Mouse (Mus musculus): ENCODE results near the gene Ldb1. TPM values are rescaled to one million over a fixed set of nuclear protein-coding genes. Genes with fewer than 3 reads are reported as not detected.
A peak's percentile ranks its signal among the peaks of the same experiment; 100 is the strongest.

The Ldb1 gene
- polyA plus RNA-seq, 1 experiment from 2014 or later = 130 TPM

GRCm38 (mm10) chr19:46047426-46047825 lies 2.4 kb upstream of the Ldb1 start:
- Histone ChIP-seq H3K4me3 (replicated peaks; ENCODE audit: low read length) (no peak overlapping the region), H3K4me2 (ENCODE audit: low read length) (no peak overlapping the region), H3K36me3 (ENCODE audit: control insufficient read depth, insufficient read depth) (no peaks in the 10 kb centered on the region), H3K4me1 (replicated peaks; ENCODE audit: control insufficient read depth, insufficient read depth, low read length) (peaks cover 30% of the 10 kb centered on the region), H3K9me3 (ENCODE audit: control insufficient read depth, low read length) (no peaks in the 10 kb centered on the region), H3K27me3 (replicated peaks; ENCODE audit: control insufficient read depth, insufficient read depth, low read length) (no peaks in the 10 kb centered on the region), H3K9ac (replicated peaks; ENCODE audit: low read depth, low read length) (no peak overlapping the region), H3K27ac (ENCODE audit: low read length) (no peak overlapping the region)
- ATAC-seq = no peak
- WGBS = 70% methylated on average over 2 of the region's 2 CpGs

DNA sequence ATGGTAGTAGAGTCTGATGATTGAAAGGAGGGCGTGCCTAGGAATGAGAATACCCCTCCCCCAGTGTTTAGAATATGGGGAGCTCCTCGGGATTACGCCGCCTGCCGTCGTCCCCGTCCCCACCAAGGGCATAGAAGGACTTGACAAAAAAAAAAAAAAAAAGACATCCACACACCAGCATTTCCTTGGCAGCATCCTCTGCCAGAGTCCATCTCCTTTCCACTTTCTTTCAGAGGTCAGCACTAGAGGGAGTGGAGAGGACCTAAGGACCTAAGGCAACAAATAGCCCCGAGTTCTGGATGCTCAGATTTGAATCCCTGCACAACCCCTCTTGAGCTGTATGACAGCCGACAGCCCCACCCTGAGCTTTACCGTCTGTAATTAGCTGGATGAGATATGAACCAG lies 1.6 kb upstream of the Ldb1 start:
- 4% methylated on average over 10 of the region's 10 CpGs for WGBS
- Histone ChIP-seq H3K27ac (ENCODE audit: low read length) (peak overlapping the region; percentile 33; the same call in 1 of the 2 replicates), H3K4me1 (replicated peaks; ENCODE audit: control insufficient read depth, insufficient read depth, low read length) (peaks cover 39% of the 10 kb centered on the region), H3K9me3 (ENCODE audit: control insufficient read depth, low read length) (no peaks in the 10 kb centered on the region), H3K9ac (replicated peaks; ENCODE audit: low read depth, low read length) (no peak overlapping the region), H3K4me3 (replicated peaks; ENCODE audit: low read length) (no peak overlapping the region; the same call in 1 of the 2 replicates), H3K4me2 (ENCODE audit: low read length) (peak overlapping the region; percentile 79), H3K36me3 (ENCODE audit: control insufficient read depth, insufficient read depth) (no peaks in the 10 kb centered on the region), H3K27me3 (replicated peaks; ENCODE audit: control insufficient read depth, insufficient read depth, low read length) (no peaks in the 10 kb centered on the region)
- ATAC-seq = no peak

- WGBS = 0% methylated on average over 6 of the region's 7 CpGs
- Histone ChIP-seq H3K4me2 (ENCODE audit: low read length) (peak overlapping the region; percentile 79), H3K9ac (replicated peaks; ENCODE audit: low read depth, low read length) (peak overlapping the region; percentile 98), H3K9me3 (ENCODE audit: control insufficient read depth, low read length) (no peaks in the 10 kb centered on the region), H3K4me3 (replicated peaks; ENCODE audit: low read length) (peak overlapping the region; percentile 87), H3K27me3 (replicated peaks; ENCODE audit: control insufficient read depth, insufficient read depth, low read length) (no peaks in the 10 kb centered on the region), H3K36me3 (ENCODE audit: control insufficient read depth, insufficient read depth) (no peaks in the 10 kb centered on the region), H3K4me1 (replicated peaks; ENCODE audit: control insufficient read depth, insufficient read depth, low read length) (peaks cover 47% of the 10 kb centered on the region), H3K27ac (ENCODE audit: low read length) (peak overlapping the region; percentile 98)
- peak; percentile 29 for ATAC-seq
These were observed 790 bp upstream of the Ldb1 start for GRCm38 (mm10) chr19:46045696-46046311.

- ATAC-seq = no peak
- H3K4me3 ChIP-seq (replicated peaks; ENCODE audit: low read length) = peak within 1 kb of the TSS; percentile 87
- peak within 1 kb of the TSS; percentile 79 for H3K4me2 ChIP-seq (ENCODE audit: low read length)
- peaks cover 57% of the 10 kb centered on the region for H3K4me1 ChIP-seq (replicated peaks; ENCODE audit: control insufficient read depth, insufficient read depth, low read length)
- H3K9me3 ChIP-seq (ENCODE audit: control insufficient read depth, low read length) = no peaks in the 10 kb centered on the region
- peak within 1 kb of the TSS; percentile 98 for H3K9ac ChIP-seq (replicated peaks; ENCODE audit: low read depth, low read length)
- 1% methylated on average over 33 of the region's 34 CpGs for WGBS
- H3K36me3 ChIP-seq (ENCODE audit: control insufficient read depth, insufficient read depth) = no peaks in the 10 kb centered on the region
- H3K27me3 ChIP-seq (replicated peaks; ENCODE audit: control insufficient read depth, insufficient read depth, low read length) = no peaks in the 10 kb centered on the region
- H3K27ac ChIP-seq (ENCODE audit: low read length) = peak within 1 kb of the TSS; percentile 98
These were observed 582 bp downstream of the Ldb1 start, which contains the start of gene Pprc1 for GRCm38 (mm10) chr19:46044271-46044992. TSS of gene Pprc1 (plus strand) at chr19:46044886.

DNA sequence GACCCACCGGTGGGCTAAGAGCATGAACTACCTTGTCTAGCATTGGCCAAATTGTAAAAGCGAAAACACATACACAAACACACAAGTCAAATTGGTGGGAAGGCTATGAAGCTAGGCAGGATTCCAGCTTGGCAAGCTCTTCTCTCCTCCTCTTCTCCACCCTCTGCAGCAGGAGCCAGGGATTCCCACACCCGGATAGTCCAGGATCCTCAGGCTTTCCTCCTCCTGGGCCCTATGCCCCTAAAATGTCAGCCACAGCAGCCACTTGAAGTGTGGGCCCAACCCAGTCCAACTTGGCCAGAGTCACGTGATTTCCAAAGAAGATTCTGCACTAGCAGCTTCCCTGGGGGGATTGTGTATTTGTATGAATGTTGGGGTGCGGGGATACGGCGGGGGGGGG lies 1.6 kb downstream of the Ldb1 start:
- no peak for ATAC-seq

DNA sequence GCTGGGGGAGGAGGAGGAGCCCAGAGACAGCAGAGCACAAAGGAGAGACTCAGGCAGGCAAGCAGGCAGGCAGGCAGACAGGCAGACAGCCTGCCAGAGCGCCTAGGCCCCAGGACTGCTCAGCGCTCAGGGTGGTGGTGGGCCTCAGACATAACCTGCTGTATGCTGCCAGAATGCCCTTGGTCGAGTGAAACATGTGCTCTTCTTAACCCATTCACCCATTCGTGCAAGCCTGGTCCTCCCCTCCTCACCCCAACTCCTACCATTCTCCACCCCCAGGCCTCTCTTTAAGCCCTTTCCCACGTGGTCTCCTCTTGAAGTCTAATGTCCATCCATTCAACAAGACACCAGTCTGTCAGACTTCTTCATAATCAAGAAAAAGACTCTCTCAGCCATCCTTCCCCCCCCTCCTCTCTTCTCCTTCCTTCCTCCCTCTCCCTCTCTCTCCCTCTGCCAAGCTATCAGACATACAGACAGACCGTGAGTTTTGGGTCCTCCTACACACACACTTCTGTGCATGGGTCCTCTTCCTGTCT lies 2.5 kb downstream of the Ldb1 start:
- under 1% methylated on average over 6 of the region's 6 CpGs for WGBS
- Histone ChIP-seq H3K4me3 (replicated peaks; ENCODE audit: low read length) (peak overlapping the region; percentile 87), H3K9ac (replicated peaks; ENCODE audit: low read depth, low read length) (peak overlapping the region; percentile 79), H3K4me1 (replicated peaks; ENCODE audit: control insufficient read depth, insufficient read depth, low read length) (peaks cover 65% of the 10 kb centered on the region), H3K36me3 (ENCODE audit: control insufficient read depth, insufficient read depth) (no peaks in the 10 kb centered on the region), H3K4me2 (ENCODE audit: low read length) (peak overlapping the region; percentile 79), H3K9me3 (ENCODE audit: control insufficient read depth, low read length) (no peaks in the 10 kb centered on the region), H3K27me3 (replicated peaks; ENCODE audit: control insufficient read depth, insufficient read depth, low read length) (no peaks in the 10 kb centered on the region), H3K27ac (ENCODE audit: low read length) (peak overlapping the region; percentile 98)
- ATAC-seq = peak; percentile 56

More for the DNA sequence above, 1.6 kb downstream of the Ldb1 start:
- Histone ChIP-seq H3K9me3 (ENCODE audit: control insufficient read depth, low read length) (no peaks in the 10 kb centered on the region), H3K4me3 (replicated peaks; ENCODE audit: low read length) (peak overlapping the region; percentile 87), H3K27ac (ENCODE audit: low read length) (peak overlapping the region; percentile 98), H3K4me1 (replicated peaks; ENCODE audit: control insufficient read depth, insufficient read depth, low read length) (peaks cover 59% of the 10 kb centered on the region), H3K9ac (replicated peaks; ENCODE audit: low read depth, low read length) (peak overlapping the region; percentile 79; the same call in 1 of the 2 replicates), H3K4me2 (ENCODE audit: low read length) (peak overlapping the region; percentile 79), H3K27me3 (replicated peaks; ENCODE audit: control insufficient read depth, insufficient read depth, low read length) (no peaks in the 10 kb centered on the region), H3K36me3 (ENCODE audit: control insufficient read depth, insufficient read depth) (no peaks in the 10 kb centered on the region)
- 42% methylated on average over 7 of the region's 7 CpGs for WGBS

GRCm38 (mm10) chr19:46041933-46042475 lies 3.0 kb downstream of the Ldb1 start:
- Histone ChIP-seq H3K27me3 (replicated peaks; ENCODE audit: control insufficient read depth, insufficient read depth, low read length) (no peaks in the 10 kb centered on the region), H3K4me2 (ENCODE audit: low read length) (peak overlapping the region; percentile 79), H3K4me3 (replicated peaks; ENCODE audit: low read length) (peak overlapping the region; percentile 87), H3K4me1 (replicated peaks; ENCODE audit: control insufficient read depth, insufficient read depth, low read length) (peaks cover 70% of the 10 kb centered on the region), H3K36me3 (ENCODE audit: control insufficient read depth, insufficient read depth) (no peaks in the 10 kb centered on the region), H3K27ac (ENCODE audit: low read length) (peak overlapping the region; percentile 98), H3K9me3 (ENCODE audit: control insufficient read depth, low read length) (no peaks in the 10 kb centered on the region), H3K9ac (replicated peaks; ENCODE audit: low read depth, low read length) (peak overlapping the region; percentile 79)
- peak; percentile 32 for ATAC-seq
- WGBS = 2% methylated on average over 10 of the region's 14 CpGs

- peak overlapping the region; percentile 79 for H3K4me2 ChIP-seq (ENCODE audit: low read length)
- 8% methylated on average over 7 of the region's 7 CpGs for WGBS
- peak overlapping the region; percentile 79 for H3K9ac ChIP-seq (replicated peaks; ENCODE audit: low read depth, low read length)
- no peaks in the 10 kb centered on the region for H3K36me3 ChIP-seq (ENCODE audit: control insufficient read depth, insufficient read depth)
- peak overlapping the region; percentile 87 for H3K4me3 ChIP-seq (replicated peaks; ENCODE audit: low read length)
- ATAC-seq = no peak
- no peaks in the 10 kb centered on the region for H3K9me3 ChIP-seq (ENCODE audit: control insufficient read depth, low read length)
- H3K27me3 ChIP-seq (replicated peaks; ENCODE audit: control insufficient read depth, insufficient read depth, low read length) = no peaks in the 10 kb centered on the region
- H3K27ac ChIP-seq (ENCODE audit: low read length) = peak overlapping the region; percentile 98
- peaks cover 72% of the 10 kb centered on the region for H3K4me1 ChIP-seq (replicated peaks; ENCODE audit: control insufficient read depth, insufficient read depth, low read length)
These were observed 3.6 kb downstream of the Ldb1 start for GRCm38 (mm10) chr19:46041299-46041932.

Measured in forebrain, embryonic 16.5 days (tissue).